Mouse (Mus musculus): ENCODE measurements around the gene Mlf2.

- TF ChIP-seq TAL1 (IDR thresholded peaks at IDR 0.05; ENCODE audit: low read length): no peak
- TF ChIP-seq GATA1 (IDR thresholded peaks at IDR 0.05; ENCODE audit: low read length): no peak
Observed at GRCm38 (mm10) chr6:124913214-124913613, 18.0 kb upstream of the Mlf2 start.

Measured in erythroblast, embryonic 14.5 days (primary cell).